Mouse (Mus musculus) heart, embryonic 16.5 days (tissue): ENCODE data around the gene Atp6ap2. TPM values are rescaled to one million over a fixed set of nuclear protein-coding genes. Genes with fewer than 3 reads are reported as not detected.

Source experiments
- ATAC-seq: fragments of 200-750 bp; cut with Nextera tagmentation; replicated peaks from 2 replicates; pipeline ENCODE4 v1.8.0; 2017; ENCODE audit warnings: moderate number of reproducible peaks; ENCODE audit not compliant: insufficient read depth, low FRiP score; ENCODE audit errors: extremely low read depth
- H3K27ac ChIP-seq: fragments of 300-500 bp; sonication (generic); 2 replicates; pipeline ENCODE4 v1.5.1; 2014; ENCODE audit warnings: mild to moderate bottlenecking, low read length, control low read depth, moderate library complexity
- H3K27me3 ChIP-seq: fragments of 300-500 bp; sonication (generic); 2 replicates; pipeline ENCODE4 v1.6.1; 2014; ENCODE audit warnings: low read length, mixed read lengths; ENCODE audit not compliant: control insufficient read depth, insufficient read depth
- H3K36me3 ChIP-seq: fragments of 300-500 bp; sonication (generic); 2 replicates; pipeline ENCODE4 v1.6.1; 2014; ENCODE audit not compliant: control insufficient read depth, insufficient read depth
- H3K4me1 ChIP-seq: fragments of 300-500 bp; sonication (generic); 2 replicates; pipeline ENCODE4 v1.6.1; 2014; ENCODE audit warnings: low read length, mixed read lengths; ENCODE audit not compliant: control insufficient read depth, insufficient read depth
- H3K4me2 ChIP-seq: fragments of 300-500 bp; sonication (generic); 2 replicates; pipeline ENCODE4 v1.6.1; 2014; ENCODE audit warnings: low read depth, mild to moderate bottlenecking, control low read depth, low read length
- H3K4me3 ChIP-seq: fragments of 300-500 bp; sonication (generic); 2 replicates; pipeline ENCODE4 v1.5.1; 2014; ENCODE audit warnings: mild to moderate bottlenecking, control low read depth, low read length
- H3K9ac ChIP-seq: fragments of 300-500 bp; sonication (generic); 2 replicates; pipeline ENCODE4 v1.6.1; 2014; ENCODE audit warnings: low read length, control low read depth
- H3K9me3 ChIP-seq: fragments of 300-500 bp; sonication (generic); replicated peaks from 2 replicates; pipeline ENCODE4 v1.6.1; 2016; ENCODE audit warnings: low read length; ENCODE audit not compliant: control insufficient read depth
- WGBS: fragments of 180-500 bp; shearing (Covaris S2); extraction: QIAGEN DNeasy Blood & Tissue Kit; methylation state at CpG from one replicate; pipeline ENCODE4 v1.1.7; 2014; 5-methylcytosine and 5-hydroxymethylcytosine counted together
- polyA plus RNA-seq: library from polyadenylated mRNA; unstranded; fragments of >200 nt; fragmentation: Nextera tagmentation; extraction: Ambion mirVana; gene quantifications from 2 replicates; pipeline ENCODE4 v1.2.1, GENCODE M21; 2015

The Atp6ap2 gene
- polyA plus RNA-seq, 1 experiment from 2014 or later: 60.8 TPM

DNA sequence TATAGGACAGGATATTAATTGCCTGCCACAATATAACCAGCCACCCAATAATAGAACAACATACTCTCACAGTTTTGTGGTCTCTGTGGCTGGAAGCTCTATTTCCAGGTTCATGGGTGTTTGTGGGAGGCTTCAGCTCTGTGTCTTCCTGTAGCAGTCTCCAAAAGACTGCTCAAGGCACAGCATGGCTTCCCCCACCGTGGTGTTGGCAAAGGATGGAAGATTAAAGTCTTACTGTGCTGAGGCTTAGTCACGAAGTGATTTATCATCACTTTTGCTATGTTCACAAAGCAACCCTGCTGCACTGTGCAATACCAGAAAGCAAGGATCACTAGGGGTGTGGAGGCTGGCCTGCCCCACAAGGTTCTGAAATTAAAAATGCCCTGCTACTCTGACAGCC lies 66.3 kb downstream of the Atp6ap2 start:
- 81% methylated on average over 2 of the region's 2 CpGs for WGBS
- H3K27me3 ChIP-seq: no peaks in the 10 kb centered on the region; the same call in 1 of the 2 replicates
- no peak overlapping the region for H3K4me3 ChIP-seq
- H3K4me2 ChIP-seq: no peak overlapping the region
- H3K36me3 ChIP-seq: peaks cover 25% of the 10 kb centered on the region
- 0 out of 2 replicates have a peak, but pooled peaks cover 2% of the 10 kb centered on the region for H3K9me3 ChIP-seq
- H3K4me1 ChIP-seq: no peaks in the 10 kb centered on the region
- ATAC-seq: no peak
- no peak overlapping the region for H3K9ac ChIP-seq
- H3K27ac ChIP-seq: no peak overlapping the region

Other genes with a start within 250 kb of the Atp6ap2 start
- gene 1810030O07Rik, start 85.9 kb downstream of the Atp6ap2 start, polyA plus RNA-seq: 26.2 and 29.1 TPM in 2 replicates
- gene Med14, start 174.3 kb downstream of the Atp6ap2 start, polyA plus RNA-seq: 13.7 and 14.1 TPM in 2 replicates